Mouse (Mus musculus) hindbrain, embryonic 11.5 days (tissue): ENCODE measurements around the gene Ccl11. TPM values are rescaled to one million over a fixed set of nuclear protein-coding genes. Genes with fewer than 3 reads are reported as not detected.

Experiments used
- ATAC-seq: fragments of 200-750 bp; cut with Nextera tagmentation; 2 replicates; pipeline ENCODE4 v1.8.0; 2017; ENCODE audit warnings: mild to moderate bottlenecking, moderate TSS enrichment, moderate library complexity; ENCODE audit not compliant: low FRiP score
- DNase-seq: peaks from one replicate; pipeline ENCODE4 v3.0.0-alpha.2; 2015; ENCODE audit warnings: low spot score
- H3K27ac ChIP-seq: fragments of 300-500 bp; sonication (generic); 2 replicates; pipeline ENCODE4 v1.5.1; 2014; ENCODE audit warnings: mild to moderate bottlenecking, low read depth, low read length
- H3K27me3 ChIP-seq: fragments of 300-500 bp; sonication (generic); 2 replicates; pipeline ENCODE4 v1.6.1; 2014; ENCODE audit warnings: mild to moderate bottlenecking, low read length, moderate library complexity, mixed read lengths; ENCODE audit not compliant: control insufficient read depth, insufficient read depth
- H3K36me3 ChIP-seq: fragments of 300-500 bp; sonication (generic); 2 replicates; pipeline ENCODE4 v1.6.1; 2014; ENCODE audit warnings: mild to moderate bottlenecking, low read length, moderate library complexity, mixed read lengths; ENCODE audit not compliant: control insufficient read depth, insufficient read depth
- H3K4me1 ChIP-seq: fragments of 300-500 bp; sonication (generic); replicated peaks from 2 replicates; pipeline ENCODE4 v1.6.1; 2014; ENCODE audit warnings: low read length, mixed read lengths; ENCODE audit not compliant: control insufficient read depth, insufficient read depth
- H3K4me2 ChIP-seq: fragments of 300-500 bp; sonication (generic); replicated peaks from 2 replicates; pipeline ENCODE4 v1.6.1; 2014; ENCODE audit warnings: mild to moderate bottlenecking, low read depth, low read length
- H3K4me3 ChIP-seq: fragments of 300-500 bp; sonication (generic); 2 replicates; pipeline ENCODE4 v1.5.1; 2014; ENCODE audit warnings: low read depth, low read length
- H3K9ac ChIP-seq: fragments of 300-500 bp; sonication (generic); 2 replicates; pipeline ENCODE4 v1.6.1; 2014; ENCODE audit warnings: low read depth, low read length
- H3K9me3 ChIP-seq: fragments of 300-500 bp; sonication (generic); 2 replicates; pipeline ENCODE4 v1.6.1; 2016; ENCODE audit warnings: low read length; ENCODE audit not compliant: control insufficient read depth
- WGBS: fragments of 180-500 bp; shearing (Covaris S2); extraction: QIAGEN DNeasy Blood & Tissue Kit; methylation state at CpG from one replicate; pipeline ENCODE4 v1.1.7; 2014; 5-methylcytosine and 5-hydroxymethylcytosine counted together
- polyA plus RNA-seq: library from polyadenylated mRNA; unstranded; fragments of >200 nt; fragmentation: Nextera tagmentation; extraction: Ambion mirVana; gene quantifications from 2 replicates; pipeline ENCODE4 v1.2.1, GENCODE M21; 2014

Ccl11 gene
- polyA plus RNA-seq, 1 experiment from 2014 or later, result not detected

GRCm38 (mm10) chr11:82039132-82039660 lies 18.4 kb upstream of the Ccl11 start:
- ATAC-seq, result no peak

GRCm38 (mm10) chr11:82041671-82042080 lies 15.9 kb upstream of the Ccl11 start:
- no peaks in the 10 kb centered on the region for H3K36me3 ChIP-seq
- H3K4me3 ChIP-seq, result no peak overlapping the region
- DNase-seq, result no peak
- H3K9ac ChIP-seq, result no peak overlapping the region
- no peak for ATAC-seq
- H3K9me3 ChIP-seq, result no peaks in the 10 kb centered on the region
- no peaks in the 10 kb centered on the region for H3K27me3 ChIP-seq
- no peaks in the 10 kb centered on the region for H3K4me1 ChIP-seq
- no peak overlapping the region for H3K4me2 ChIP-seq
- no peak overlapping the region for H3K27ac ChIP-seq
- WGBS, result 95% methylated on average over 4 of the region's 4 CpGs

More at GRCm38 (mm10) chr11:82039132-82039660, 18.4 kb upstream of the Ccl11 start:
- Histone ChIP-seq H3K36me3 (no peaks in the 10 kb centered on the region), H3K4me2 (no peak overlapping the region), H3K27ac (no peak overlapping the region), H3K9me3 (no peaks in the 10 kb centered on the region), H3K4me3 (no peak overlapping the region), H3K9ac (no peak overlapping the region), H3K4me1 (no peaks in the 10 kb centered on the region), H3K27me3 (no peaks in the 10 kb centered on the region)
- no peak for DNase-seq
- WGBS, result 74% methylated on average over 3 of the region's 3 CpGs

DNA sequence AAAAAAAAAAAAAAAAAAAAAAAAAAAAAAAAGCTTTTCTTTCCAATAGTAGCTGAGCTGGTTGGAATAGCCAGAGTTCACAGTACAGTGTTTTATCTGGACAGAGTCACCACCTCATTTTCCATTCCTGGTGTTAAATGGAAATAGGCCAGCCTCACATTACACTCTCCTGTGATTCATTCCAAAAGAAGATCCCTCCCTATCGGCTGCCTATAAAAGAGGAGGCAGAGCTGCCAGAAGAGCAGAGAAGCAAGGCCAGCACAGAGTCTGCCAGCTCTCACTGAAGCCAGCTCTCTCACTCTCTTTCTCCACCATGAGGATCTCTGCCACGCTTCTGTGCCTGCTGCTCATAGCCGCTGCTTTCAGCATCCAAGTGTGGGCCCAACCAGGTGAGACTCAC lies 12.2 kb upstream of the Ccl11 start, which contains the start of gene Ccl7:
Gene Ccl7 (plus strand): TSS at position 242 of the 400 bp plus-strand sequence.
- Histone ChIP-seq H3K27ac (no peak within 1 kb of the TSS), H3K4me2 (no peak within 1 kb of the TSS), H3K9ac (no peak within 1 kb of the TSS), H3K4me1 (no peaks in the 10 kb centered on the region), H3K9me3 (no peaks in the 10 kb centered on the region), H3K4me3 (no peak within 1 kb of the TSS), H3K27me3 (no peaks in the 10 kb centered on the region), H3K36me3 (no peaks in the 10 kb centered on the region)
- ATAC-seq (no peak), DNase-seq (no peak)
- 69% methylated on average over 3 of the region's 3 CpGs for WGBS

DNA sequence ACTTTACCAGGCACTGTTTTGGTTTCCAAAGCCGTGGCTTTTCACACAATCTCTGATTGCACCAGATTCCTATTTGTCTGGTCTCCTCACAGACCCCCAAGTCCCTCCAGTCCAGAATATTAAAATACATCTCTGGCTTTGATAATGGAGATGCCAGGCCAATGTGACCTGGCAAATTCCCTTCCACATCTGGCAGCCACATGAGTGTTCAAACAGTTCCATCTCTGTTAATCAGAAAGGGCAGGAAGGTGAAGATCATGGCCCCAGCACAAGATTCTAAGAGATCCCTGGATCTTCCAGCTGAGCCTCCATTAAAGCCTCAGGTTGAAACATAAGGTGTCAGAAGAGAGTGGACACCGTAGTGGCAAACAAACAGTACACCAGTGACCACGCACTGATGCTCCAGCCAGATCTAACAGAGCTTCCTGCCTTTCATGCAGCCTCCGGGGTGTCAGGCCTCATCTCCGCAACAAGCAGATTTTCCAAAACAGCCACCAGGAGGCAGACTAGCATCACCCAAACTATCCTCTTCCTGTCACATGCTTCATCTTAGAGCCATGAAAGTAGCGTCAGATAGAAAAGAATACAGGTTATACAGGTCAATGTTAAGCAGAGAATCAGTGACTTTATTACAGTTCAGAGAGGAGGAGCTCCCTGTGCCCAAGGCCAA lies 9.7 kb upstream of the Ccl11 start:
- H3K4me2 ChIP-seq, result no peak overlapping the region
- no peak overlapping the region for H3K27ac ChIP-seq
- DNase-seq (peak; percentile 52), ATAC-seq (no peak)
- WGBS, result 40% methylated on average over 6 of the region's 6 CpGs
- no peaks in the 10 kb centered on the region for H3K4me1 ChIP-seq
- H3K27me3 ChIP-seq, result no peaks in the 10 kb centered on the region
- H3K36me3 ChIP-seq, result no peaks in the 10 kb centered on the region
- H3K9ac ChIP-seq, result no peak overlapping the region
- H3K9me3 ChIP-seq, result no peaks in the 10 kb centered on the region
- H3K4me3 ChIP-seq, result no peak overlapping the region

GRCm38 (mm10) chr11:82053849-82054248 lies 3.8 kb upstream of the Ccl11 start:
- Histone ChIP-seq H3K4me3 (no peak overlapping the region), H3K4me2 (no peak overlapping the region), H3K36me3 (no peaks in the 10 kb centered on the region), H3K4me1 (no peaks in the 10 kb centered on the region), H3K27me3 (no peaks in the 10 kb centered on the region), H3K27ac (no peak overlapping the region), H3K9ac (no peak overlapping the region), H3K9me3 (no peaks in the 10 kb centered on the region)
- DNase-seq, result no peak
- no peak for ATAC-seq
- WGBS, result 92% methylated on average over 7 of the region's 7 CpGs

GRCm38 (mm10) chr11:82062226-82062625 lies 4.6 kb downstream of the Ccl11 start:
- Histone ChIP-seq H3K9me3 (no peaks in the 10 kb centered on the region), H3K36me3 (no peaks in the 10 kb centered on the region), H3K27me3 (no peaks in the 10 kb centered on the region), H3K4me3 (no peak overlapping the region), H3K27ac (no peak overlapping the region), H3K4me2 (no peak overlapping the region), H3K4me1 (no peaks in the 10 kb centered on the region), H3K9ac (no peak overlapping the region)
- DNase-seq (no peak), ATAC-seq (no peak)
- 83% methylated on average over 3 of the region's 3 CpGs for WGBS

DNA sequence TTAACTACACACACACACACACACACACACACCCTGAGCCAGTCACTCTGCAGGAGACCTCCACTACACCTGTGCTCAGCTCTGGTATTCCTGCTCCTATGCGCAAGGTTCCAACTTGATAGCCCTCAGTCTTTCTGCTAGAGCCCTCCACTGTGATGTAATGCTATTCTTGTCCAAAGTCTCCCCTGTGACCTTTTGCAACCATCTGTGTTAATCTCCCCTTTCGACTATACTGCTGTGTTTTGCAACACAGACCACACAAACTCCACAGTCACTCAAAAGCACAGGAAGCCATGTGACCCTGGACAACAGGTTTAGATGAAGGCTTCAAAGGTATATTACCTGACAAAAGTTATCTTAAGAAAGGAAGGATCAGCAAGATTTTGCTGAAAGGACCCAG lies 5.8 kb downstream of the Ccl11 start:
- no peak overlapping the region for H3K27ac ChIP-seq
- no peak for DNase-seq
- no peak overlapping the region for H3K4me2 ChIP-seq
- H3K27me3 ChIP-seq, result no peaks in the 10 kb centered on the region
- no peaks in the 10 kb centered on the region for H3K9me3 ChIP-seq
- H3K4me3 ChIP-seq, result no peak overlapping the region
- no peak overlapping the region for H3K9ac ChIP-seq
- no peaks in the 10 kb centered on the region for H3K36me3 ChIP-seq
- WGBS, result 91% methylated on average over 2 of the region's 2 CpGs
- no peaks in the 10 kb centered on the region for H3K4me1 ChIP-seq
- no peak for ATAC-seq

DNA sequence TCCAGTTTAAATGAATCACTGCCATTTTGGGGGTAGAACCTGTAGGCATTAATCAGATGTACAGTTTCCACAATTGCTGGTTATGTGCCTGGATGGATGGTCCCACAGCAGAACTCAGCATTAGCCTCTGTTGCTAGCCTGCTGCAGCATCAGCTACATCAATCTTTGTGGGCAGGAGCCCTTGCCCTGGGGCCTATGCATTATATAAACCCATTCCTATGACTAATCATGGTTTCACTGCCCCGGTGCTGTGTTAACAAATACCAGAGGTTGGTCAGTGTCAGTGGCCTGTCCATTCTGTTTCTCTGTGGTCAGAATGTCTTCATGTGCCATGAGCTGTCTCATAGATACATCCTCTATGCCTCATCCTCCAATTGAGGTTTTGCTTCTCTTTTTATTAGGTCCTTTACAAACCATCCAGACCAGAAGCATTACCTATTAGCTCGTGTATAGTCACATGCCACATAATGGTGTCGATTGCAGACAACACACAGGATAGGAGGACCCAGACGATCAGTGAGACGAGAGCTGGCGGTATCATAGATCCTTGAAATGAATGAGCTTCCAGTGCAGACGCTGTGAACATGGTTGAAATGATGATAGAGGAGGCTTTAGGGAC lies 9.4 kb downstream of the Ccl11 start:
- no peaks in the 10 kb centered on the region for H3K4me1 ChIP-seq
- H3K9me3 ChIP-seq, result no peaks in the 10 kb centered on the region
- no peaks in the 10 kb centered on the region for H3K36me3 ChIP-seq
- no peak overlapping the region for H3K9ac ChIP-seq
- WGBS, result 87% methylated on average over 7 of the region's 7 CpGs
- no peaks in the 10 kb centered on the region for H3K27me3 ChIP-seq
- H3K4me2 ChIP-seq, result no peak overlapping the region
- ATAC-seq (no peak), DNase-seq (no peak)
- H3K27ac ChIP-seq, result no peak overlapping the region
- no peak overlapping the region for H3K4me3 ChIP-seq

DNA sequence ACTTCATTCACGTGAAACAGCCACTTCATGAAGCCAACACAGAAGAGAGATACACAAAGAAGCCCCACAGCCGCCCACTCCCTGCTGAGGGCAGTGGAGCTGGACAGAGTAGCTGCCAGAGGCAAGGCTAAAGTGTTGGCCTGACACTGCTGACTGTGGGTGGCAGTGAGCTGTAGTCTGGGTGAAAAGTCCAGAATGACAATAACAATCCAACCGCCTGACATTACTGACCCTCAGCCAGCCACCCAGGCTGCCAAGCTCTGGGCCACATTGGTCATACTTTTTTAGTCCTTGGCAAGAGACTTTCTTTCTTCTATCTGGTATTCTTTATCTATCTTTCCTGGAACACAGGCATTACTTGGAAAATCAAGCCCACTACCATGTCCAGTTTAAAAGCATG lies 13.5 kb downstream of the Ccl11 start:
- 65% methylated on average over 3 of the region's 3 CpGs for WGBS
- ATAC-seq, result no peak
- no peak for DNase-seq
- H3K9ac ChIP-seq, result no peak overlapping the region
- H3K9me3 ChIP-seq, result no peaks in the 10 kb centered on the region
- H3K27me3 ChIP-seq, result no peaks in the 10 kb centered on the region
- H3K27ac ChIP-seq, result no peak overlapping the region
- no peaks in the 10 kb centered on the region for H3K4me1 ChIP-seq
- H3K4me3 ChIP-seq, result no peak overlapping the region
- no peak overlapping the region for H3K4me2 ChIP-seq
- no peaks in the 10 kb centered on the region for H3K36me3 ChIP-seq
